Mouse (Mus musculus) cerebellum, adult 18-20 months (tissue): ENCODE data around the gene Gm10799.
"Not testable (repeated sequence)": the region's sequence is repeated elsewhere in the genome, so short reads cannot be mapped to it uniquely, and the experiment has no call there.

ENCODE experiments used
- DNase-seq, 2 experiments: peaks; one replicate each; pipeline ENCODE4 v3.0.0; 2021

Gene Gm10799

DNA sequence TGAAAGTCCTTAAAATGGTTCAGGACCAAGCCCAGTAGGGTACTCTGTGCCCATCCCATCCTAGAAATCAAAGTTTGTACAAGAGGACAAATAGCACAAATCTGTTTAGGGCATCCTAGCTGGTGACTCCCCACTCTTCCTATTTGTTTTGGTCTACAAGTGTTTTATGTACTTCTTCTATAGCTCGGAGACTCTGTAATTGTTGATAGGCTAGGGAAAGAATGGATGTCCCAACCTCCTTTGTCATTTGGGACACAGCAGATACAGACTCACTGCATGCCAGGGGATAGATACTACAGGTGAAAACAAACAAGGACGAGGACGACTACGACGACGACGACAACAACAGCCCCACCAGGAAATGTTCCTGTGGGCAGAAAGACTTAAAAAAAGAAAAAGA lies at the start of gene Gm10799:
Gene Gm10799, minus strand, starts transcription at position 101 of the 400 bp plus-strand sequence.
- DNase-seq = not testable (repeated sequence)

- DNase-seq = not testable (repeated sequence)
These were observed 48.8 kb upstream of the Gm10799 start for GRCm38 (mm10) chr2:104117173-104117572.

DNA sequence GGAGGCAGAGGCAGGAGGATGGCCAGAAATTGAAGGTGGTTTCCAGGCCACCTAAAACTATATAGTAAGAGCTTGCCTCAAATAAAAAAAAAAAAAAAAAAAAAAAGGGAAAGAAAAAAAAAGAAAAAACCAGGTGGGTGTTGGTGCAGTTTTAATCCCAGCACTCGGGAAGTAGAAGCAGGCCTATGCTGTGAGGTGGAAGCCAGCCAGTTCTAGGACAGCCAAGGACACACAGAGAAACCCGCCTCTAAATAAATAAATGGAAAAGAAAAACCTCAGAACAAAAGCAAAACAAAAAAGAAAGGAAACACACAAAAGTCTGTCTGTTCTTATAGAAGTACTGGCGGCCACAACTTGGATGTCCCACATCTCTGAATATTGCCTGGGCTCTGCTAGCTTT lies 46.5 kb upstream of the Gm10799 start:
- DNase-seq = no peak

GRCm38 (mm10) chr2:104113563-104113962 lies 45.2 kb upstream of the Gm10799 start:
- DNase-seq = not testable (repeated sequence)

DNA sequence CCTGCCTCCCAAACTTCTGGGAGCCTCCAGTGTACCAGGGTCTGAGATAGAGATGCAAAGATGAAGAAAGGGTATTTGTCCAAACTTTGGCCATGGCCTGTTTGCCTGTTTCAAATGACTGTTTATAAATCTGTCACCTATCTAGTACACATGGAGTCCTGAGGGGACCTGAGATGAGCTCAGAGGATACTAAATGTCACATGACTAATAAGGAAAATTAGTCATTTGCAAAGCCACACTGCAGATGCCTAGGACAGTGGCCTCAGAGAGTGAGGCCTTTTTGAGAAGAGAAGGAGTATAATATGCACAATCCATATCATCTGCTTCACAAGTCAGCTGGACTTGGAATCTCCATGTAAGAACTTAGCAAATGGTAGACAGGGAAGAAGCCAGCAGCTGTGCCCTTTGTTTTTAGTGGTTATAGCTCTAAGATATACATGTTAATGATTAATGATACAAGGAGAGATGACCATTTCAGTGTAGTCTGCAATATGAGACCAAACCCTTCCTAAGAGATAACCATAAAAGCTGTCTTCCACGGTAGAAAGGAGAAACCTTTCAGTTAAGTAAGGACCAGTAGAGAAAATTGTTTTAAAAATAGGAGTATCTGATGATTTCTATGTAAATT lies 42.9 kb upstream of the Gm10799 start:
- DNase-seq = not testable (repeated sequence)

GRCm38 (mm10) chr2:104110031-104110430 lies 41.7 kb upstream of the Gm10799 start:
- DNase-seq = no peak

DNA sequence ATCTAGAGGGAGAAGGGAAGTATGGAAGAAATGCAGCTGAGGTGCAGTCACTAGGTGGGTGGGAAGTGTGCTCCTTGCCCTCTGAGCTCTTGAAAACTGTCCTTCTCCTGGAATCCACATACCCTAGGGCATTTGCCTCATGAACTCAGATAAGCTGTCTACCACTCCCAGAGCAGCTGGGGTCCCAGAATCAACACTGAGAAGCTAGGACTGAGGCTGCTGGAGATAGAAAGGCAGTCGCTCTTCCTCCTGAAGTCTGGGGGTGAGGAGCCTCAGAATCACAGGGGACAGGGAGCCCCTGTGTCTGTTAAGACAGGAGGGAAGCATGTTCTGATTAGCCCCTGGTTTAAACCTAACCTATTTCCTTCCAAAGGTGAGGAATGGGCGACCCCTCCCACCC lies 41.2 kb upstream of the Gm10799 start:
- DNase-seq = no peak

GRCm38 (mm10) chr2:104109021-104109420 lies 40.7 kb upstream of the Gm10799 start:
- DNase-seq = not testable (repeated sequence)

GRCm38 (mm10) chr2:104104800-104105199 lies 36.5 kb upstream of the Gm10799 start:
- DNase-seq = no peak

DNA sequence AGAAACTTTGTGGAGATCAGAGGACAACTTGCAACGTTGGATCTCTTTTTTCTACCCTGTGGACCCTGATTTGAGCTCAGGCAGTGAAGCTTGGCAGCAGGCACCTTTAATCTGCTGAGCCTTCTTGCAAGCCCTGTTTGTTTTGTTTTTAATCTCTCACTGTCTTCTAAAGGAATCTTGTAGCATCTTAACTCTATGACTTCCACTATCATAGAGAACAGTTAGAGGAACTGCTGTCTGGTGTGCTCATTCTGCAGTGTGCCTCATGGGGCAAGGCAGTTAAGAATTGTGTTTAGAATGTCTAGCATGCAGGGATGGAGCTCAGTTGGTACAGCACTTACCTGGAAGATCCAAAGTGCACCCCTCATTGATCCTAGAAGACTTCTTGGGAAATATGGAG lies 31.6 kb upstream of the Gm10799 start:
- no peak for DNase-seq

DNA sequence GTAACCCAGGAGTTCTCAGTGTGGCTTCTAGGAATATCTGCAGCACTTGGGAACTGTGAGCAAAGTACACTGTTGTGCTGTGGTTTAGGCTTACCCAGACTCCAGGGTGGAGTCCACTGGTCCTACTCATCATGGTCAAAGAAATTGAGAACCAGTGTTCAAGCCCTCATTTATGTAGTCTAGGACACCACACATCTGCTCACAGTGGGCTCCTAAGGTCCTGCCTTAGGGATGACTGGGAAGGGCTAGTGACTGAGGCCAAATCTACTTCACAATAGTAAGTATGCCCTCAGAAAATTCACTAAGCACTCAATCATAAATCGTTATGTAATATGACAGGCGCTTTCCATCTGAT lies 30.9 kb upstream of the Gm10799 start:
- DNase-seq = no peak

DNA sequence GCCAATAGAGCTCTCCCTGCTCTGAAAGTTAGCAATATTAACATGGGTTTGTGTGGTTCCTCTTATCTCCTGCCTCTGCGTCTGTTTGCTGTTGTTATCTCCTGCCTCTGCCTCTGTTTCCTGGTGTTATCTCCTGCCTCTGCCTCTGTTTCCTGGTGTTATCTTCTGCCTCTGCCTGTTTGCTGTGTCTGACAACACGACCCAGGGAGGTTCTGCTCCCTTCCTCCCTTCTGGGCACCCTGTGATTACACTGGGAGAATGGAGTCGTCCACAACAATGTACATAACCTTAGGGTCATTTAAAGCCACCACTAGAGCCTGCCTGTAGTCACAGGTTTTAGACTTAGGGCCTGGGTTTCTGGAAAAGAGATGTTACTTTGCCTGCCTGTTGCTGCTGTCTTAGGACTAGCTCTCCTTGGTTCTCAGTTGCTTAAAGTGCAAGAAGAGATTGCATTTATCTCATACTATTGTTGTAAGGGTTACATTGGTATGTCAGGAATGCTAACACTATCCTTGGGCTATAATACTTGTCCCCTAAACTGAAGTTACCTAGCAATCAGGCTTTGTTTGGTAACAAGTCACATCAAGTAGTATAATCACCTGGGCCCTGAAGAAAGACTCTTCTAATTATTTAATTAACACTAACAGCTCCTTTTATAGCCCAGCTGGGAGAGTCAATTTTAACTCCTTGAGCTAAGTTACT lies 30.3 kb upstream of the Gm10799 start:
- no peak for DNase-seq

- not testable (repeated sequence) for DNase-seq
These were observed 29.0 kb upstream of the Gm10799 start for GRCm38 (mm10) chr2:104097396-104097795.

GRCm38 (mm10) chr2:104096796-104097195 lies 28.4 kb upstream of the Gm10799 start:
- not testable (repeated sequence) for DNase-seq

DNA sequence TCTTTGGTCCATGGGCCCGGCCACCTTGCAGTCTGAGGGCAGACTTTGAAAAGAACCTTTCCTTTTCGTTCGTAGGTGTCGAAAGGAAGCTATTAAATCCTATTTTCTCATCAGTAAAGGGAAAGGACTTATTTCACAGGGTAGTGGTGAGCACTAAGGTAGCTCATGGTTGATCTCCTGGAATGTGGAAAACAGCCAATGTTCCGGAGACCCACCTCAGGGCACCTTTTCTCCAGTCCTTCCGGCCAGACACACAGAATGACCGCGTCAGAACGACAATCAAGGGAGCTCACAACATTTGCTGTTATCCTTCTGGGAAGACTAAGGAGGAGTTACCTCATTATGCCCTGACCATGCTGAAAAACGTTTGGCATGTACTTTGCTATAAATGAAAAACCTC lies 27.9 kb upstream of the Gm10799 start:
- DNase-seq = no peak

- DNase-seq = peak; percentile 76 to 81
These were observed 27.4 kb upstream of the Gm10799 start, which contains the start of gene Cd59a for GRCm38 (mm10) chr2:104095741-104096213. Gene Cd59a, plus strand, starts transcription at chr2:104095801.

DNA sequence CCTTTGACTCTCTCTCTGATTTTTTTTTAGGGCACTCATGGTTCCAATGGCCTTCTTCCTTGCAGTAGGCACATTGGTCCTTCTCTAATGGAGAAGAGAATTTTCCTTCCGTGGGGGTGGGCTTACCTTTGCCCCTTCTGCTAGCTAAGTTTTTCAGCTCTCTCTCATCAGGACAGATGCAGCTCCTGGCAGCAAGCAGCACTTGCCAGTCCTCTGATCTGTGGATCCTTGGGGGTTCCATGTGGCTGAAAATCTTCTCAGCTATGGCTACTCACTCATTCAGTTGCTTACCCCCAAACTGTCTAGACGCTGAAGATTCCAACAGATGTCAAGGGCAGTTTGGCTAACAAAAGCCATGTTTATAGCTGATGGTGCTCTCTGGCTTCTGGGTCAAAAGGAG lies 25.0 kb upstream of the Gm10799 start:
- DNase-seq = no peak

DNA sequence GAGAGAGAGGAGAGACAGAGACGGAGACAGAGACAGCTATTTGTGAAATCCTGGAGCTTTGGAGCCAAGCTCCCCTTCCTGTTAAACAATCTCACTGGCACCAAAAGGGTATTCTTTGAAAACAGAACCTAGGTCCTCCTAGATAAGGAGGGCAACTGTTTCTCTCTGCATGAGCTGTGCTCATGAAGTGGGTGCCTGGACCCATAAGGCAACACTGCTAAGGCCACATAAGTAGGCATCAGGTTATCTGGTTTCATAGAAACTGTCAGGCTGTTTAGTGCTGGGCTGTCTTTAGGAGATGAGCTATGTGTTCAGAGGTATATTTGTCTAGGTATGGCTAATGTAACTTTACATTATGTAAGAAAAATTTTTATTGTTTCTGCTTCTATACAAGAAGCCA lies 19.2 kb upstream of the Gm10799 start:
- DNase-seq = not testable (repeated sequence)

DNA sequence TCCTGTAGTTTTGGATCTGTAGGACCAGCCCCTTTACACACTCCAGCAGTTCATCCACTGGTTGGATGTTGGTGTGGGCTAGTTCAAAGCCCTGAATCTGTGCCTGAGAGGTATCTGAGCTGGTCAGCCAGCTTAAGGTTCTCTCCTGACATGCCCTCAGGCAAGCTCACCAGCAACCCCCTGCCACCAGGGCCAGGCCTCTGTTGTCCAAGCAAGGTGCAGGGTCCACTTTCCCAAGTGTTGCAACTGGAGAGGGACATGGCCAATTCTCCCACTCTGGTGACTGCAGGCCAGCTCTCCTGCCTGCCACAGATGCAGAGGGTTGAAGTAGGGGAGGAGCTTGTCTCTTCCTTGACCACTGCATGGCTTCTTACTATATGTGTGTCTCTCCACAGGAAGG lies 15.7 kb upstream of the Gm10799 start:
- DNase-seq = not testable (repeated sequence)

- DNase-seq = no peak
These were observed 14.1 kb upstream of the Gm10799 start for GRCm38 (mm10) chr2:104082474-104082873.

DNA sequence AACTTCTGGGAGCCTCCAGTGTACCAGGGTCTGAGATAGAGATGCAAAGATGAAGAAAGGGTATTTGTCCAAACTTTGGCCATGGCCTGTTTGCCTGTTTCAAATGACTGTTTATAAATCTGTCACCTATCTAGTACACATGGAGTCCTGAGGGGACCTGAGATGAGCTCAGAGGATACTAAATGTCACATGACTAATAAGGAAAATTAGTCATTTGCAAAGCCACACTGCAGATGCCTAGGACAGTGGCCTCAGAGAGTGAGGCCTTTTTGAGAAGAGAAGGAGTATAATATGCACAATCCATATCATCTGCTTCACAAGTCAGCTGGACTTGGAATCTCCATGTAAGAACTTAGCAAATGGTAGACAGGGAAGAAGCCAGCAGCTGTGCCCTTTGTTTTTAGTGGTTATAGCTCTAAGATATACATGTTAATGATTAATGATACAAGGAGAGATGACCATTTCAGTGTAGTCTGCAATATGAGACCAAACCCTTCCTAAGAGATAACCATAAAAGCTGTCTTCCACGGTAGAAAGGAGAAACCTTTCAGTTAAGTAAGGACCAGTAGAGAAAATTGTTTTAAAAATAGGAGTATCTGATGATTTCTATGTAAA lies 13.2 kb upstream of the Gm10799 start:
- DNase-seq = not testable (repeated sequence)

DNA sequence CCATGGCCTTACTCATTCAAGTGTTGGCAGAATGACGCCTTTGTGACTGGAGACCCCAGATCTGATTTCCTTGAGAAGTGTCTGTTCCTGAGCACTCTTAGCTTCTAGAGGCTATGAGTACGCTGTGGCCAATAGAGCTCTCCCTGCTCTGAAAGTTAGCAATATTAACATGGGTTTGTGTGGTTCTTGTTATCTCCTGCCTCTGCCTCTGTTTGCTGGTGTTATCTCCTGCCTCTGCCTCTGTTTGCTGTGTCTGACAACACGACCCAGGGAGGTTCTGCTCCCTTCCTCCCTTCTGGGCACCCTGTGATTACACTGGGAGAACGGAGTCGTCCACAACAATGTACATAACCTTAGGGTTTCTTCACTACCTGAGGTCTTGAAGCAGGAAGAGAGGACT lies 9.9 kb upstream of the Gm10799 start:
- not testable (repeated sequence) for DNase-seq

GRCm38 (mm10) chr2:104069704-104070185 lies 1.4 kb upstream of the Gm10799 start, which contains the start of gene Cd59b:
Gene Cd59b, plus strand, starts transcription at chr2:104069849.
- DNase-seq = peak; percentile 47 to 58

- not testable (repeated sequence) for DNase-seq
These were observed 2.8 kb downstream of the Gm10799 start, which contains the start of gene Gm10912 for GRCm38 (mm10) chr2:104065526-104065925. Gene Gm10912, plus strand, starts transcription at chr2:104065826.
